Mouse (Mus musculus): ENCODE data around the gene Trim14. TPM values are rescaled to one million over a fixed set of nuclear protein-coding genes. Genes with fewer than 3 reads are reported as not detected.
"Not testable (repeated sequence)": the region's sequence is repeated elsewhere in the genome, so short reads cannot be mapped to it uniquely, and the experiment has no call there.

Trim14 gene
- total and polyA plus RNA-seq, 2 experiments from 2014 or later: 0.46 to 10.9 TPM

DNA sequence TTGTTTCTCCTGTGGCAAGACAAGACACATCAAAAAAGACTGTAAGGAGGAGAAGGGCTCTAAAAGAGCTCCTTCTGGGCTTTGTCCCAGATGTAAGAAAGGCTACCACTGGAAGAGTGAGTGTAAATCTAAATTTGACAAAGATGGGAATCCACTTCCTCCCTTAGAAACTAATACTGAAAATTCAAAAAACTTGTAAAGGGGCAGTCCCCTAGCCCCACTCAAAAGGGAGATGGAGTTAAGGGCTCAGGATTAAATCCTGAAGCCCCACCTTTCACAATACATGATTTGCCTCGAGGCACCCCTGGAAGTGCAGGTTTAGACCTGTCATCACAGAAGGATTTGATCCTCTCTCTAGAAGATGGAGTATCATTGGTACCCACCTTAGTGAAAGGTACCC is 42.3 kb upstream of the Trim14 start:
- H3K27me3 ChIP-seq (ENCODE audit: control insufficient read depth, insufficient read depth, low read length): no peaks in the 10 kb centered on the region
- no peak for DNase-seq (ENCODE audit: low spot score)
- no peak overlapping the region for H3K4me2 ChIP-seq (ENCODE audit: low read depth, low read length)
- no peak overlapping the region for H3K9ac ChIP-seq (replicated peaks; ENCODE audit: low read depth, low read length)
- no peaks in the 10 kb centered on the region for H3K4me1 ChIP-seq (ENCODE audit: control insufficient read depth, insufficient read depth)
- TF ChIP-seq EP300 (IDR thresholded peaks at IDR 0.05; ENCODE audit: low read depth): no peak
- no peak for TF ChIP-seq CTCF (IDR thresholded peaks at IDR 0.05; ENCODE audit: low read depth)
- no peaks in the 10 kb centered on the region for H3K36me3 ChIP-seq (replicated peaks; ENCODE audit: control insufficient read depth, insufficient read depth, low read length)
- H3K9me3 ChIP-seq (replicated peaks; ENCODE audit: control insufficient read depth, low read length): no peaks in the 10 kb centered on the region
- H3K4me3 ChIP-seq (ENCODE audit: low read depth, low read length): no peak overlapping the region
- H3K27ac ChIP-seq (ENCODE audit: low read depth): no peak overlapping the region
- no peak for ATAC-seq (ENCODE audit: insufficient read depth, low read depth)
- WGBS: 60% methylated on average over 1 of the region's 1 CpGs

DNA sequence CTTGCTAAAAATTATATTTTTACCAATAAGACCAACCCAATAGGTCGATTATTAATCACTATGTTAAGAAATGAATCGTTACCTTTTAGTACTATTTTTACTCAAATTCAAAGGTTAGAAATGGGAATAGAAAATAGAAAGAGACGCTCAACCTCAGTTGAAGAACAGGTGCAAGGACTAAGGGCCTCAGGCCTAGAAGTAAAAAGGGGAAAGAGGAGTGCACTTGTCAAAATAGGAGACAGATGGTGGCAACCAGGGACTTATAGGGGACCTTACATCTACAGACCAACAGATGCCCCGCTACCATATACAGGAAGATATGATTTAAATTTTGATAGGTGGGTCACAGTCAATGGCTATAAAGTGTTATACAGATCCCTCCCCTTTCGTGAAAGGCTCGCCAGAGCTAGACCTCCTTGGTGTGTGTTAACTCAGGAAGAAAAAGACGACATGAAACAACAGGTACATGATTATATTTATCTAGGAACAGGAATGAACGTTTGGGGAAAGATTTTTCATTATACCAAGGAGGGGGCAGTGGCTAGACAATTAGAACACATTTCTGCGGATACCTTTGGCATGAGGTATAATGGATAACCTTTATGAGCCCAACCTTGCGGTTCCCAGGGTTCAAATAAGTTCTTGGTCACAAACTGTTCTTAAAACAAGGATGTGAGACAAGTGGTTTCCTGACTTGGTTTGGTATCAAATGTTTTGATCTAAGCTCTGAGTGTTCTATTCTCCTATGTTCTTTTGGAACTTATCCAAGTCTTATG is 39.8 kb upstream of the Trim14 start:
- H3K9ac ChIP-seq (replicated peaks; ENCODE audit: low read depth, low read length); H3K4me1 ChIP-seq (ENCODE audit: control insufficient read depth, insufficient read depth); H3K36me3 ChIP-seq (replicated peaks; ENCODE audit: control insufficient read depth, insufficient read depth, low read length); H3K9me3 ChIP-seq (replicated peaks; ENCODE audit: control insufficient read depth, low read length); H3K4me3 ChIP-seq (ENCODE audit: low read depth, low read length); DNase-seq (ENCODE audit: low spot score); ATAC-seq (ENCODE audit: insufficient read depth, low read depth); H3K4me2 ChIP-seq (ENCODE audit: low read depth, low read length); H3K27me3 ChIP-seq (ENCODE audit: control insufficient read depth, insufficient read depth, low read length); H3K27ac ChIP-seq (ENCODE audit: low read depth): not testable (repeated sequence)
- 81% methylated on average over 6 of the region's 10 CpGs for WGBS

- H3K9me3 ChIP-seq (replicated peaks; ENCODE audit: control insufficient read depth, low read length): no peaks in the 10 kb centered on the region
- no peak overlapping the region for H3K9ac ChIP-seq (replicated peaks; ENCODE audit: low read depth, low read length)
- no peak for ATAC-seq (ENCODE audit: insufficient read depth, low read depth)
- TF ChIP-seq EP300 (IDR thresholded peaks at IDR 0.05; ENCODE audit: low read depth): no peak
- TF ChIP-seq CTCF (IDR thresholded peaks at IDR 0.05; ENCODE audit: low read depth): no peak
- H3K27ac ChIP-seq (ENCODE audit: low read depth): no peak overlapping the region
- H3K4me3 ChIP-seq (ENCODE audit: low read depth, low read length): no peak overlapping the region
- whole genome bisulfite sequencing: 48% methylated on average over 10 of the region's 12 CpGs
- H3K4me2 ChIP-seq (ENCODE audit: low read depth, low read length): no peak overlapping the region
- H3K36me3 ChIP-seq (replicated peaks; ENCODE audit: control insufficient read depth, insufficient read depth, low read length): no peaks in the 10 kb centered on the region
- no peaks in the 10 kb centered on the region for H3K27me3 ChIP-seq (ENCODE audit: control insufficient read depth, insufficient read depth, low read length)
- DNase-seq (ENCODE audit: low spot score): no peak
- no peaks in the 10 kb centered on the region for H3K4me1 ChIP-seq (ENCODE audit: control insufficient read depth, insufficient read depth)
Observed at GRCm38 (mm10) chr4:46574841-46575240, 38.9 kb upstream of the Trim14 start.

DNA sequence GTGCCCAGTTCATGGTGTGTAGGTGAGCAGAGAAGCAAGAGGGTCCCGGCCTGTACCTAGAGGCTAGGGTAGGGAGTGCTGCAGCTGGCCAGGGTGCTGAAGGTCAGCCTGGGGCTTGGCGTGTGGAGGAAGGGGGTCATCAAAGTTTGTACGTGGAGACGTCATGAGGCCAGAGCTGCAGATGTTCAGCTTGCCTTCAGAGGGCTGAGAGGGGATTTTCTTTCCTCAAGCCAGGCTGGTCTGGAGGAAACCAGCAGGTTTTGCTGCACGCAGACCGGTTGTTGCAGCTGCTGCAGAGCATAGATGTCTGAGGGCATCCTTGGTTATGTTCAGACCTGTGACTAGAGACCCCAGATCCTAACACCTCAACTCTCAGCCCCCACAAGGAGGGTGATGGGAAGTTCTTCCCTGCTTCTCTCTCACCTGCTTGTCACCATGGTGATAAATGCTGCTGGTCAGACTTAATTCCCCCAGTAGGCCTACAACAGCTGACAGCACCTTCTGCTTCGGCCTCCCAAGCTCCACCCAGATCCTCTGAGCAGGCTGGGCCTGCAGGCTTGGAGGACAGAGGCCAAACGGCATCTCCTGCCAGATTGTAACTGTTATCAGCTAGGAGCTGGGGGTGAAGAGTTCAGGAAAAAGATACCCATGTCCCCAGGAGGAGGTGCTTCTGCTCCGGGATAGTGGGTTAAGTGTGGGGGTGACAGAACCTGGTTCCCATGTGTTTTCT is 38.2 kb upstream of the Trim14 start:
- DNase-seq (ENCODE audit: low spot score) (no peak), ATAC-seq (ENCODE audit: insufficient read depth, low read depth) (no peak)
- H3K4me3 ChIP-seq (ENCODE audit: low read depth, low read length): no peak overlapping the region
- H3K4me1 ChIP-seq (ENCODE audit: control insufficient read depth, insufficient read depth): no peaks in the 10 kb centered on the region
- H3K36me3 ChIP-seq (replicated peaks; ENCODE audit: control insufficient read depth, insufficient read depth, low read length): no peaks in the 10 kb centered on the region
- no peaks in the 10 kb centered on the region for H3K27me3 ChIP-seq (ENCODE audit: control insufficient read depth, insufficient read depth, low read length)
- no peak overlapping the region for H3K27ac ChIP-seq (ENCODE audit: low read depth)
- no peaks in the 10 kb centered on the region for H3K9me3 ChIP-seq (replicated peaks; ENCODE audit: control insufficient read depth, low read length)
- 30% methylated on average over 9 of the region's 9 CpGs for WGBS
- TF ChIP-seq CTCF (IDR thresholded peaks at IDR 0.05; ENCODE audit: low read depth) (no peak), EP300 (IDR thresholded peaks at IDR 0.05; ENCODE audit: low read depth) (no peak)
- H3K9ac ChIP-seq (replicated peaks; ENCODE audit: low read depth, low read length): no peak overlapping the region
- H3K4me2 ChIP-seq (ENCODE audit: low read depth, low read length): no peak overlapping the region

DNA sequence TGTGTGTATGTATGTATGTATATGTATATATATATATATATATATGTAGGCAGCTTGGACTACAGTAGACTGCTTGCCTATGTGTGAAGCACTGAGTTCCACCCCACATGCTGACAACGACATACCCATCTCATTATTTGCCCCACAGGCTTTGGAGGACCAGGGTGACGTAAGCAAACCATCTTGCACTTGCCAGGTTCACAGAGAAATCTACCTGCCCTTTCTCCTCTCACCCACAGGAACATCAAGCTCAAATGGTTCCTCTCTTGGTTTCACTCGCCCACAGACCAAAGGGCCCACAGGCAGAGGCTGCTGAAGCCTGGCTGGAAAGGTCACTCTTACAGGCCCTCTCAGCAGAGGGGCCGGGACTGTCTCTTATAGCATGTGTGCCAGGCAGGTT is 36.7 kb upstream of the Trim14 start:
- H3K9ac ChIP-seq (replicated peaks; ENCODE audit: low read depth, low read length): no peak overlapping the region

More for the DNA sequence above, 36.7 kb upstream of the Trim14 start:
- Histone ChIP-seq H3K4me3 (ENCODE audit: low read depth, low read length) (no peak overlapping the region), H3K4me2 (ENCODE audit: low read depth, low read length) (no peak overlapping the region), H3K27ac (ENCODE audit: low read depth) (no peak overlapping the region), H3K9me3 (replicated peaks; ENCODE audit: control insufficient read depth, low read length) (no peaks in the 10 kb centered on the region), H3K4me1 (ENCODE audit: control insufficient read depth, insufficient read depth) (no peaks in the 10 kb centered on the region), H3K36me3 (replicated peaks; ENCODE audit: control insufficient read depth, insufficient read depth, low read length) (no peaks in the 10 kb centered on the region), H3K27me3 (ENCODE audit: control insufficient read depth, insufficient read depth, low read length) (0 out of 2 replicates have a peak, but pooled peaks cover 4% of the 10 kb centered on the region)
- no peak for DNase-seq (ENCODE audit: low spot score)
- TF ChIP-seq EP300 (IDR thresholded peaks at IDR 0.05; ENCODE audit: low read depth) (no peak), CTCF (IDR thresholded peaks at IDR 0.05; ENCODE audit: low read depth) (no peak)
- WGBS: 76% methylated on average over 4 of the region's 4 CpGs
- ATAC-seq (ENCODE audit: insufficient read depth, low read depth): no peak
